Mouse (Mus musculus): ENCODE data around the gene Dusp2. TPM values are rescaled to one million over a fixed set of nuclear protein-coding genes. Genes with fewer than 3 reads are reported as not detected.
A peak's percentile ranks its signal among the peaks of the same experiment; 100 is the strongest.
"Not testable (repeated sequence)": the region's sequence is repeated elsewhere in the genome, so short reads cannot be mapped to it uniquely, and the experiment has no call there.

Dusp2 gene
- 1 to 10 TPM in 1 of 2 experiments, under 1 TPM in 1; 0.91 to 1.1 TPM for total RNA-seq (2021)
- long read RNA-seq, experiment 1, partial matches to known transcripts: 0 of 2 reads
- long read RNA-seq, experiment 1, other reads (novel, unspliced or antisense): 0 of 2 reads
- long read RNA-seq, experiment 2, partial matches to known transcripts: 0 of 3 reads
- long read RNA-seq, experiment 2, other reads (novel, unspliced or antisense): 0 of 3 reads

- peak; percentile 78 for DNase-seq
These were observed at the start of gene Dusp2 for GRCm38 (mm10) chr2:127335767-127336496. Dusp2 (plus strand) TSS chr2:127336159.

- DNase-seq: no peak
These were observed 43.7 kb upstream of the Dusp2 start for GRCm38 (mm10) chr2:127292250-127292649.

- peak; percentile 64 for DNase-seq
These were observed 38.8 kb upstream of the Dusp2 start for GRCm38 (mm10) chr2:127297001-127297805.

GRCm38 (mm10) chr2:127298056-127298455, 37.9 kb upstream of the Dusp2 start:
- no peak for DNase-seq

- no peak for DNase-seq
These were observed 35.3 kb upstream of the Dusp2 start for GRCm38 (mm10) chr2:127300701-127301100.

- no peak for DNase-seq
These were observed 34.1 kb upstream of the Dusp2 start for GRCm38 (mm10) chr2:127301883-127302282.

- not testable (repeated sequence) for DNase-seq
These were observed 31.8 kb upstream of the Dusp2 start for GRCm38 (mm10) chr2:127304192-127304591.

- DNase-seq: no peak
These were observed 31.2 kb upstream of the Dusp2 start for GRCm38 (mm10) chr2:127304609-127305210.

- DNase-seq: no peak
These were observed 29.8 kb upstream of the Dusp2 start for GRCm38 (mm10) chr2:127306123-127306522.

- no peak for DNase-seq
These were observed 28.8 kb upstream of the Dusp2 start for GRCm38 (mm10) chr2:127307179-127307578.

- no peak for DNase-seq
These were observed 27.3 kb upstream of the Dusp2 start for GRCm38 (mm10) chr2:127308660-127309059.

- DNase-seq: no peak
These were observed 25.7 kb upstream of the Dusp2 start for GRCm38 (mm10) chr2:127310246-127310645.

- no peak for DNase-seq
These were observed 25.3 kb upstream of the Dusp2 start for GRCm38 (mm10) chr2:127310685-127311084.

GRCm38 (mm10) chr2:127311193-127311592, 24.8 kb upstream of the Dusp2 start:
- no peak for DNase-seq

GRCm38 (mm10) chr2:127312801-127313200, 23.2 kb upstream of the Dusp2 start:
- no peak for DNase-seq

- no peak for DNase-seq
These were observed 22.1 kb upstream of the Dusp2 start for GRCm38 (mm10) chr2:127313878-127314277.

- no peak for DNase-seq
These were observed 21.3 kb upstream of the Dusp2 start for GRCm38 (mm10) chr2:127314467-127315154.

GRCm38 (mm10) chr2:127315155-127315470, 20.8 kb upstream of the Dusp2 start:
- DNase-seq: no peak

- DNase-seq: no peak
These were observed 19.5 kb upstream of the Dusp2 start for GRCm38 (mm10) chr2:127316431-127316830.

GRCm38 (mm10) chr2:127318136-127318535, 17.8 kb upstream of the Dusp2 start:
- DNase-seq: no peak

GRCm38 (mm10) chr2:127319071-127319470, 16.9 kb upstream of the Dusp2 start:
- DNase-seq: no peak

- DNase-seq: no peak
These were observed 13.2 kb upstream of the Dusp2 start for GRCm38 (mm10) chr2:127322671-127323285.
